Mouse (Mus musculus): Measurements from ENCODE around the gene Gpr84. TPM values are rescaled to one million over a fixed set of nuclear protein-coding genes. Genes with fewer than 3 reads are reported as not detected.

The Gpr84 gene
- polyA plus RNA-seq, 1 experiment from 2014 or later, result 0.31 TPM

DNA sequence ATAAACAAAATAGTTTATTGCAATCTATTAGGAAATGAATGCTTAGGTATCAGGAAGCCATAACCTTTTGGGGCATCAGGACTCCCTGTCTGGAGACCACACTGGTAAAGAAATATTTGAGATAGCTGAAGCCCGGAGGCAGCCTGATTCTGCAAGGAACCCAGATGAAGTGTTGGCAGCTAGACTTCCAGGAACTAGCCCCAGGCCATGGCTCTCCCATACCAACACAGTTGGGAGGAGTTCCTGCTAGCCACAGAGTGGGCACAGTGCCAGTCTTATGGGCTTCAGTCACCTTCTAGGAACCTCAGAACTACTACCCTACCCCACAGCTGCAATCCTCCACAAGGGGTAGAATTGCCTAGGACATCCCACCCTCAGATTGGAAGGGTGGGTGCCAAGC, 50.4 kb downstream of the Gpr84 start:
- H3K4me3 ChIP-seq (ENCODE audit: low read depth, low read length), result no peak overlapping the region
- H3K9me3 ChIP-seq (ENCODE audit: control insufficient read depth, low read length), result no peaks in the 10 kb centered on the region
- no peaks in the 10 kb centered on the region for H3K36me3 ChIP-seq (ENCODE audit: control insufficient read depth, insufficient read depth, low read length)
- DNase-seq (ENCODE audit: low spot score), result no peak
- ATAC-seq (ENCODE audit: insufficient number of reproducible peaks, low FRiP score, low TSS enrichment, low read depth), result no peak
- peaks cover 10% of the 10 kb centered on the region for H3K4me1 ChIP-seq (ENCODE audit: control insufficient read depth, insufficient read depth, low read length)
- no peak overlapping the region for H3K9ac ChIP-seq (ENCODE audit: low read length)
- no peak overlapping the region for H3K4me2 ChIP-seq (ENCODE audit: low read depth, severe bottlenecking)
- H3K27me3 ChIP-seq (ENCODE audit: control insufficient read depth, insufficient read depth, low read length), result no peaks in the 10 kb centered on the region
- H3K27ac ChIP-seq (replicated peaks; ENCODE audit: low read depth, low read length), result no peak overlapping the region
- 71% methylated on average over 1 of the region's 1 CpGs for WGBS

DNA sequence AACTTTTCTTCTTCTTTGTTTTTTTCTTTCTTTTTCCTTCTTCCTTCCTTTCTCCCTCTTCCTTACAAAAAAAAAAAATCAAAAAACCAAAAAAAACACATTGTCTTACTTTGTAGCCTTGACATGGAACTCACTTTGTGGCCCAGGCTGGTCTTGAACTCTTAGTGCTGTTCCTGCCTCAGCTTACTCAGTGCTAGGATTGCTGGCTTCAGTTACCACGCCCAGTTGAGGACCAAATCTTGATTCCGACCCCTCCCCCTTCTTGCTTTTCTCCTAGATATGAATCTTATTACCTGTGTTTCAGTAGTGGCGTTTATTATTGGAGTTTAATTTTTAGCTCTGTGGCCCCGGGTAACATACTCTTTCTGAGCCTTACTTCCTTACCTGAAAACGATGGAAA, 51.2 kb downstream of the Gpr84 start:
- ATAC-seq (ENCODE audit: insufficient number of reproducible peaks, low FRiP score, low TSS enrichment, low read depth), result no peak
- H3K4me3 ChIP-seq (ENCODE audit: low read depth, low read length), result no peak overlapping the region
- H3K36me3 ChIP-seq (ENCODE audit: control insufficient read depth, insufficient read depth, low read length), result no peaks in the 10 kb centered on the region
- no peaks in the 10 kb centered on the region for H3K9me3 ChIP-seq (ENCODE audit: control insufficient read depth, low read length)
- no peaks in the 10 kb centered on the region for H3K27me3 ChIP-seq (ENCODE audit: control insufficient read depth, insufficient read depth, low read length)
- 82% methylated on average over 5 of the region's 5 CpGs for WGBS
- no peak overlapping the region for H3K4me2 ChIP-seq (ENCODE audit: low read depth, severe bottlenecking)
- H3K4me1 ChIP-seq (ENCODE audit: control insufficient read depth, insufficient read depth, low read length), result peaks cover 13% of the 10 kb centered on the region
- no peak overlapping the region for H3K9ac ChIP-seq (ENCODE audit: low read length)
- no peak overlapping the region for H3K27ac ChIP-seq (replicated peaks; ENCODE audit: low read depth, low read length)
- DNase-seq (ENCODE audit: low spot score), result no peak

MicroRNAs within 50 kb of the gene (microRNA counts, 519-probe panel; counts per million panel counts)
- microRNA mmu-miR-148b, result 4,501 counts per million, percentile 69 among the panel's probes with 10 or more counts

Small RNA genes within 50 kb of the gene (microRNA-seq; reads per million reads assigned to microRNA genes)
- gene Mir148b (332 reads per million, percentile 63 among the genes with 10 or more reads in this experiment), gene Mir6963 (not detected)

Other genes with a start within 250 kb of the Gpr84 start
- 14.4 and 14.7 TPM in 2 replicates for gene Smug1, start 143.5 kb downstream of the Gpr84 start, polyA plus RNA-seq (2014; fragmentation: Nextera tagmentation; extraction: Ambion mirVana)
- 210 and 225 TPM in 2 replicates for gene Cbx5, start 70.8 kb downstream of the Gpr84 start, polyA plus RNA-seq (2014; fragmentation: Nextera tagmentation; extraction: Ambion mirVana)
- 1,585 and 1,592 TPM in 2 replicates for gene Hnrnpa1, start 70.2 kb downstream of the Gpr84 start, polyA plus RNA-seq (2014; fragmentation: Nextera tagmentation; extraction: Ambion mirVana)
- gene Nfe2, start 52.2 kb downstream of the Gpr84 start, polyA plus RNA-seq (2014; fragmentation: Nextera tagmentation; extraction: Ambion mirVana), result 5.4 and 7.7 TPM in 2 replicates
- gene Copz1, start 37.9 kb downstream of the Gpr84 start, polyA plus RNA-seq (2014; fragmentation: Nextera tagmentation; extraction: Ambion mirVana), result 320 and 334 TPM in 2 replicates
- gene Zfp385a, start 29.5 kb upstream of the Gpr84 start, polyA plus RNA-seq (2014; fragmentation: Nextera tagmentation; extraction: Ambion mirVana), result 19.2 and 22.9 TPM in 2 replicates
- gene Itga5, start 56.2 kb upstream of the Gpr84 start, polyA plus RNA-seq (2014; fragmentation: Nextera tagmentation; extraction: Ambion mirVana), result 28.6 and 31.7 TPM in 2 replicates
- not detected in 2 replicates for gene Gtsf1, start 119.9 kb upstream of the Gpr84 start, polyA plus RNA-seq (2014; fragmentation: Nextera tagmentation; extraction: Ambion mirVana)
- not detected in 2 replicates for gene Gtsf2, start 137.9 kb upstream of the Gpr84 start, polyA plus RNA-seq (2014; fragmentation: Nextera tagmentation; extraction: Ambion mirVana)
- 1.2 and 1.3 TPM in 2 replicates for gene Nckap1l, start 143.2 kb upstream of the Gpr84 start, polyA plus RNA-seq (2014; fragmentation: Nextera tagmentation; extraction: Ambion mirVana)
- gene Pde1b, start 192.4 kb upstream of the Gpr84 start, polyA plus RNA-seq (2014; fragmentation: Nextera tagmentation; extraction: Ambion mirVana), result 3.0 and 3.5 TPM in 2 replicates
- 8.4 and 10.3 TPM in 2 replicates for gene Ppp1r1a, start 227.4 kb upstream of the Gpr84 start, polyA plus RNA-seq (2014; fragmentation: Nextera tagmentation; extraction: Ambion mirVana)

Data from limb, embryonic 11.5 days (tissue).